Mouse (Mus musculus) gastrocnemius, postnatal 25 days (tissue): ENCODE measurements around the gene Urb1. TPM values are rescaled to one million over a fixed set of nuclear protein-coding genes. Genes with fewer than 3 reads are reported as not detected.
A peak's percentile ranks its signal among the peaks of the same experiment; 100 is the strongest.

Source experiments
- DNase-seq: peaks from one replicate; pipeline ENCODE4 v3.0.0; 2022
- total RNA-seq, 2 experiments: library from RNA; stranded (reverse); gene quantifications; 1 replicate in 1 of 2; 2 replicates in 1 of 2; pipeline ENCODE4 v1.2.3; 2021

Gene Urb1
- total RNA-seq, 2 experiments from 2014 or later = 3.5 to 4.5 TPM

- peak; percentile 52 for DNase-seq
These were observed 12.8 kb upstream of the Urb1 start for GRCm38 (mm10) chr16:90822981-90823380.

GRCm38 (mm10) chr16:90822284-90822935 lies 12.2 kb upstream of the Urb1 start:
- no peak for DNase-seq

DNA sequence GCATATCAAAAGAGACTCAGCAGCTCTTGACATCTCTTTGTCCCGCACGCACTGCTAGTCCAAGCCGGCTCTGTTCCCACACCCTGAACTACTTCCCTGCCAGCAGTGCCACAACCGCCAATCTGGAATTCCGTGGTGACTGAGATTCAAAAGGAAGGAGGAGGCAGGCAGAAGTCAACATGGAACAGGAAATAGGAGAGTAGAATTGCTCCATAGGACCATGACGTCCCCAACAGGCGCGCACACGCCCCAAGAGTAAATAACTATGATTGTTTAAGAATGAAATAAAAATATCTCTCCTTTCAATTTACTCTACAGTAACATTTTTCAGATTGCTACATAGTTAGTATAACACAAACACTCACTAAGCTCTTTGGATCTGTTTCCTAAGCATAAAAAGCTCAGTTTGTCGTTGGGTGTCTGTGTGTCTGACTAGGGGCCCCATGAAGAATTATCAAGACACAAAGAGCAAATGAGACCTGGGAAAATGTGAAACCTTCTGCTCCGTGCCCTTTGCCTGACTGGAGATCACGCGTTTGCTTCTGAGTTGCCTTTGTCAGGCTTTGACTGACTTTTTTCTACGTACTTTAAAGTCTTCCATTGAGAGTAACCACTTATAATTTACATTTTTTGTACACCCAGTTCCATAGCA lies 11.0 kb upstream of the Urb1 start:
- no peak for DNase-seq

GRCm38 (mm10) chr16:90820326-90820725 lies 10.1 kb upstream of the Urb1 start:
- no peak for DNase-seq

DNA sequence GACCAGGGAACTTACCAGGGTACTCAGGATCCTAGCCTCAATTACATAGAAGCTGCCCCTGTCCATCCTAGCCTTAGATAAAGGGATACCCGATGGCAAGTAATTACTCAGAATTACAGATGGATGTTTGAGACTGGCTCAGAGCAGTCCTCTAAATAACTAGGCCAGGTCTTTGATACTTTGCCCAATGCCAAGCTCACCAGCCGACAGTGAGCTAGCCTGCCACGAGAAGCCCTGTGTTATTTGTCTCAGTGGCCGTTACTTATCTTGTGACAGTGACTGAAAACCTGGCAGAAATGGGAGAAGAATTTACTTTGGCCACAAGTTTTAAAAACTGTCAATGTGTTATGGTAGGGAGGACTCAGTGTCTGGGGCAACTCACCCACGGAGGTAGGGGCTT lies 1.9 kb upstream of the Urb1 start:
- DNase-seq = no peak

- DNase-seq = no peak
These were observed 573 bp upstream of the Urb1 start for GRCm38 (mm10) chr16:90810716-90811256.

DNA sequence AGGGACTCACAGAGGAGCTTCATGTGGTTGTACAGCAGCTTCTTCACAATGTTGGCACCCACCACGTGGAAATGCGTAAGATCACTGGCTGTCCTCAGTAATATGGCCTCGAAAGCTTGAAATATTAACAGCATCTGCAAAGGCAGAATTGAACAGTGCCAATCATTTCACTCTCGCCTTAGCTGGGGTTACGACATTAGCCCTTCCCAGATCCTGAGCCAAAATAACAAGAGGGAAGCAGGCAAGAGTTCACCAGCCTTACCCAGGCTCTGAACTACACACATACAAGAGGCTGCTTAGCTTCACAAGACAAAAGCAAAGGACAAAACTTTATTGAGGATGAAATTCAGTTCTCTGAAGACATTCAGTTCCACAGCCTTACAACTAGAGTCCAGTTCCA lies 5.7 kb downstream of the Urb1 start:
- no peak for DNase-seq

- DNase-seq = no peak
These were observed 8.3 kb downstream of the Urb1 start for GRCm38 (mm10) chr16:90801928-90802327.

GRCm38 (mm10) chr16:90801251-90801650 lies 9.0 kb downstream of the Urb1 start:
- no peak for DNase-seq

DNA sequence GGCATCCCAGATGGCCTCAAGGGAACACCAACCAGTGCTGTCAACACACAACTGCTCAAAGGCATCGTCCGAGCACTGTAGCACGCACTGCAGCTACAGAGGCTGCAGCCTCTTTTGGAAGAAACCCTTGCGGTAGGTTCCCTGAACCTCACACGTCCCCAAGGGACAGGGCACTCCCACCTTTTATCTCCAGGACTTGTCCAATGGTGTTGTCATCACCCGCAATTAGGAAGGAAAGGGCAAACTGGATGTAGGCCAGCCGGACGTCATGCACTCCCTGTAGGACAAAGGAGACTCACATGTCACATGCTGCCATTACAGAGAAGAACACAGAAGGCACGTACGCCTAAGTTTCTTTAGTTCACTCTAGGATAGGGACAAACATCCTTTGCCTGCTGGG lies 10.4 kb downstream of the Urb1 start:
- no peak for DNase-seq

GRCm38 (mm10) chr16:90798848-90799247 lies 11.4 kb downstream of the Urb1 start:
- DNase-seq = no peak

- DNase-seq = no peak
These were observed 11.8 kb downstream of the Urb1 start for GRCm38 (mm10) chr16:90798446-90798845.

- DNase-seq = no peak
These were observed 15.5 kb downstream of the Urb1 start for GRCm38 (mm10) chr16:90794708-90795107.

DNA sequence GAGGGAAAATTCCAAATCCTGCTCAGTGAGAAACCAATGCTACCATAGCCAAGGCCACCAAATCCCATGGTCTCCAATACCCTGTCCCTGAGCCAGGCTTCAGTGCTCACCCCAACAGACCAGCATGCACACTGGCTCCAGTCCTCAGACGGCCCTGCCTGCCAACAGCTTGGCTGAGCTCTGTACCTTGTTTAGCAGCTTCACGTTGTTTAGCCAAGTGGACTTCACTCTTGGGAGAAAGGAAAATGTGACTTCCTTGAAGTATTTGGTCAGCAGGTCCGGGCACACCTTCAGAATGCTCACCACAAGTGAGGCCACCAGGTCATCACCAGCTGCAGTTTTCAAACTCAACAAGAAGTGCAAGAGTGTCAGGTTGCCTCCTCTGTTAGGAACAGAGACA lies 17.7 kb downstream of the Urb1 start:
- no peak for DNase-seq

GRCm38 (mm10) chr16:90792066-90792465 lies 18.1 kb downstream of the Urb1 start:
- DNase-seq = no peak

DNA sequence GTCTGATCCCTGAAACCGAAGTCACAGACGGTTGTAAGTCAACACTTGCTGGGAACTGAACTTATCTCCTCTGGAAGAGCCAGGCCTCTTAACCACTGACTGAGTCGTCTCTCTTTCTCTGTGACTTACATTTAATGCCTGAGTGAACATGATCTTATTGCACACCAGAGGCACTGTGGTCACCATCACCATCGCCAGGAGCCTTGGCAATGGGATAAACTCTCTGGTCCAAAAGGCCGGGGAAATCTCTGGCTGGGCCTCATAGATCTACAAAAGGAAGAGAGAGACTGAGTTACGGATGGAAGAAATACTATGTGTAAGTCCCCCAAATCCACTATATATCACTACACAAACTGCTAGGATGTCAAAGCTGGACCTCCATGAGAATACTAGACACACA lies 19.3 kb downstream of the Urb1 start:
- DNase-seq = no peak

DNA sequence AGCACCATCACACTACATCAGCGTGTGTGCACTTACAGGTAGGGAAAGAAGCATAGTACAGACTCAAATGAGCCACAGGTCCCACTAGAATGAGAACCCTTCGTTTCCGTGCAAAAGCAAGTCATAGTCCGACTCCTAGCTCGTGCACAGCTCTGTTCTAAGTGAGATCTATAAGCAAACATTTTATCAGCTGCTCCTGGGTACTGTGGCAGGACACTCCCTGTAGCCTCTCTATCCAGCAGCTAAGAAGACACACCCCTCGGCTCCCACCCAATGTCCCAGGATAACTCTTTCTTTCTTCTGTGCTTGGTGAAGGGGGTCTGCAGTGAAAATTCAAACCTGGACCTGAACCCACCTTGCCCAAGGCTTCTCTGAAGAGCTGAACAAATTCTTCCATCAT lies 21.6 kb downstream of the Urb1 start:
- DNase-seq = no peak

DNA sequence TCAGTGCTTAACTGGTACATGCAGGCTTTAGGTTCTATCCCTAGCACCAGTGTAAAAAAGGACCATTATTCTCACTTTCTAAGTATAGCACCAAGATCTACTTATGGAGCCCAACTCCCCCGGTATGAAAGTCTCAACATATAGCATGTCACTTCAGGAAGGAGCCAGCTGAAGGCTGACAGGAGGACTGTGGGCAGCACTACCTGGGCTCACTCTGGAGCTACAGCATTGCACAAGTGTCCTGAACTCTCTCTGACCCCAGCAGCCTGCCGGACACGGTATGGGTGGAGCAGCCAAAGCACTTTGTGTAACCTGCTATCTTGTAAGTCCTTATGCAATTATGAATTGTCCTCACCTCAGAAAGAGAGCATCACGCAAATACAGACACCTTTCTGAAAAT lies 25.0 kb downstream of the Urb1 start:
- no peak for DNase-seq

- no peak for DNase-seq
These were observed 26.9 kb downstream of the Urb1 start for GRCm38 (mm10) chr16:90783302-90783701.

GRCm38 (mm10) chr16:90779783-90780182 lies 30.4 kb downstream of the Urb1 start:
- DNase-seq = no peak

DNA sequence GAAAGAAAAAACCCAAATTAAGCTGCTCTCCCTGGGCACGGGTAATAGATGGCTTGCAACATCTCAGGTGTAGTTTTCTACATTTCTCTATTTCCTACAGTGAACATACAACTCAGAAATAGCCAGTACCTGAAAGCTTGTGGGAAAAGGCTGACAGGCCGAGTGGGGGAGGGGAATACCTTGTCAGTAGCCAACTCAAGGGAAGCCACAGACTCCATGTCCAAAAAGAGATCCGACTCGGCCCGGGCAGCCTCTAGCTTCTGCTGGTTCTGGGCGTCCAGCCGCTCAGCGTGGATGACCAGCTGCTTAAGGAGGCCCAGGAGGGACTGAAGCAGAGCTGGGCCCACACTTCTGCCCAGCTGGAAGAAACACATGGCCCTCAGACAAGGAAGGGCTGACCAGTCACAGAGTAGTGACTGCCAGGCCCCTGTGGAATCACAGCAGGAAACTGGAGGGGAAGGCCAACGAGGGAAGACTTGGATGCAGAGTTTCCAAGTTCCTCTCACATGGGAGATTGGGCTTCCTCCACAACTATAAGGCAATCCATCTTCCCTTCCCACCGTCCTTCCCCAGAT lies 34.2 kb downstream of the Urb1 start:
- peak; percentile 13 for DNase-seq

DNA sequence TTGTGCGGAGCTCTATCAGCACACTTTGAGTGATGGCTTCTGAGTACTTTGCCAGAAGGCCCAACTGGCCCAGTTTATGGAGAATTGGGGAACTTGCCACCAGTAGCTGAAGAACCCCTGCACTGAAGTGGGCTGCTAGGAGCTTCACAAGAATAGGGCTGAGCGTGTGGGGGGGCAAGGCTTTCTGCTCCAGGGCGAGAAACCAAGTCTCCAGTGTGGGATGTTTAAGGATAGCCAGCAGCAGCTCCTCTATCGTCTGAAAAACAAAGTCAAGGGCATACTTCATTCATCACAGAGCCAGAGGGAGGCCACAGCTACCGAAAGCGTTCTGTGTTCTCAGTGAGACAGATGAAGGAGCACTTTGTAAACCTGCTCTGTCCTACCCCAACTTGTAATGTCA lies 35.6 kb downstream of the Urb1 start:
- DNase-seq = no peak

DNA sequence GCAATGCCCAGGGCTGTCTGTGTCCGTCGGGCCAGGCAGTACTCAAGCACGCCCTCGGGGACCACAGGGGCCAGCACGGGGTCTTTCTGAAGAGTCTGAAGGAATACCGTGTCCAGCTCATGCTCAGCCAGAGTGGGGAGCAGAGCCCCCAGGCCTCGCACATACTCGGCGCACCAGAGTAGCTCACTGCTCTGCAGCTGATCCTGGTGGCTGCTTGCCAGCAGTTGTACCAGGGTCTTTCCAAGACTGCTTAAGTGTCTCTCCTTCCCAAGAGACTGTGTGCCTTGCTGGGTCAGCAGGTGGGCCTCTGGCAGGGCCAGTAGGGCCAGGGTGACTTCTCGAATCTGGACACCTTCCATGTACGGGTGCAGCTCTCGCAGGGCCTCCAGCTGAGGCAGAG lies 36.0 kb downstream of the Urb1 start:
- no peak for DNase-seq
